14 mouse cellular contexts compared by ENCODE assay signal in genomic region chr3:122573426-122574286, GRCm38 (mm10). TPM values are rescaled to one million over a fixed set of nuclear protein-coding genes. Genes with fewer than 3 reads are reported as not detected.
A peak's percentile ranks its signal among the peaks of the same experiment; 100 is the strongest.
DNase-seq lines count a peak whose midpoint lies in the region; ATAC-seq and TF ChIP-seq lines count a peak whose summit lies in the region.
"Had no signal": no experiment of that assay in that cellular context is flagged by ENCODE, and none has a peak within 500 bp of the region (broad histone marks: within the 10 kb centered on the region; RNA-seq: fewer than 3 reads in every experiment).

No protein-coding gene starts in this region.

- H3K36me3 ChIP-seq in forebrain, embryonic 16.5 days (ENCODE audit: control insufficient read depth, insufficient read depth): 0 out of 2 replicates have a peak, but pooled peaks cover 3% of the 10 kb centered on the region
- no peaks in the 10 kb centered on the region for H3K36me3 ChIP-seq in macrophage (ENCODE audit: inconsistent target)
- H3K36me3 ChIP-seq in liver, embryonic 12.5 days: no peaks in the 10 kb centered on the region

- H3K27ac ChIP-seq in forebrain, embryonic 16.5 days (ENCODE audit: low read length): no peak overlapping the region
- H3K27ac ChIP-seq in macrophage: peak overlapping the region; percentile 78
- no peak overlapping the region for H3K27ac ChIP-seq in liver, embryonic 12.5 days
- H3K27ac ChIP-seq: lung, embryonic 15.5 days; neural tube, embryonic 13.5 days had no signal

- 80% methylated on average over 5 of the region's 5 CpGs for WGBS in lung, adult 2 months
- WGBS in forebrain, embryonic 16.5 days: 85% methylated on average over 5 of the region's 5 CpGs
- WGBS in macrophage (ENCODE audit: missing documents): 87% methylated on average over 5 of the region's 5 CpGs
- 70% methylated on average over 5 of the region's 5 CpGs for WGBS in liver, embryonic 12.5 days (ENCODE audit: insufficient replicate concordance)

- H3K4me2 ChIP-seq in forebrain, embryonic 16.5 days (ENCODE audit: low read length): no peak overlapping the region
- H3K4me2 ChIP-seq in liver, embryonic 12.5 days: no peak overlapping the region
- H3K4me2 ChIP-seq: lung, embryonic 15.5 days; neural tube, embryonic 13.5 days had no signal

- H3K9ac ChIP-seq in forebrain, embryonic 16.5 days (replicated peaks; ENCODE audit: low read depth, low read length): no peak overlapping the region
- no peak overlapping the region for H3K9ac ChIP-seq in liver, embryonic 12.5 days
- H3K9ac ChIP-seq: lung, embryonic 15.5 days; neural tube, embryonic 13.5 days had no signal

- no peak for TF ChIP-seq CTCF in lung, adult 2 months (IDR thresholded peaks at IDR 0.05; ENCODE audit: insufficient read depth, low read length)

- DNase-seq in lung, postnatal 14 days: peak; percentile 17
- no peak for DNase-seq in lung, adult 2 months
- peak; percentile 84 for DNase-seq in telencephalon, adult 2 months (ENCODE audit: low read depth, low spot score)
- no peak for DNase-seq in kidney, adult 9 months
- DNase-seq: heart, postnatal 10 days; spleen, adult 18-20 months; thymus, postnatal 36 days had no signal

- H3K79me2 ChIP-seq in macrophage (ENCODE audit: inconsistent target): peaks cover 53% of the 10 kb centered on the region

- peaks cover 3% of the 10 kb centered on the region; the same call in 1 of the 2 replicates for H3K4me1 ChIP-seq in lung, adult 2 months (ENCODE audit: control insufficient read depth, insufficient read depth, low read length)
- H3K4me1 ChIP-seq in forebrain, embryonic 16.5 days (replicated peaks; ENCODE audit: control insufficient read depth, insufficient read depth, low read length): peaks cover 6% of the 10 kb centered on the region
- no peaks in the 10 kb centered on the region for H3K4me1 ChIP-seq in liver, embryonic 12.5 days

- H3K4me3 ChIP-seq in lung, adult 2 months (replicated peaks; ENCODE audit: extremely low read depth, low read depth, low read length): no peak overlapping the region
- H3K4me3 ChIP-seq in forebrain, embryonic 16.5 days (replicated peaks; ENCODE audit: low read length): no peak overlapping the region
- no peak overlapping the region for H3K4me3 ChIP-seq in macrophage (ENCODE audit: inconsistent target)
- H3K4me3 ChIP-seq in liver, embryonic 12.5 days: no peak overlapping the region
- H3K4me3 ChIP-seq: lung, embryonic 15.5 days; neural tube, embryonic 13.5 days had no signal

- no peak for TF ChIP-seq POLR2A in lung, adult 2 months (IDR thresholded peaks at IDR 0.05; ENCODE audit: borderline replicate concordance, extremely low read depth, low read depth, low read length)

- no peaks in the 10 kb centered on the region for H3K27me3 ChIP-seq in forebrain, embryonic 16.5 days (replicated peaks; ENCODE audit: control insufficient read depth, insufficient read depth, low read length)
- no peaks in the 10 kb centered on the region for H3K27me3 ChIP-seq in liver, embryonic 12.5 days (replicated peaks)
- H3K27me3 ChIP-seq: lung, embryonic 15.5 days; neural tube, embryonic 13.5 days had no signal

- H3K9me3 ChIP-seq in forebrain, embryonic 16.5 days (ENCODE audit: control insufficient read depth, low read length): no peaks in the 10 kb centered on the region
- no peaks in the 10 kb centered on the region for H3K9me3 ChIP-seq in liver, embryonic 12.5 days (replicated peaks)
- H3K9me3 ChIP-seq: lung, embryonic 15.5 days; neural tube, embryonic 13.5 days had no signal

- peak; percentile 65 for ATAC-seq in forebrain, embryonic 16.5 days
- ATAC-seq in liver, embryonic 12.5 days: no peak
- ATAC-seq: intestine, embryonic 16.5 days had no signal

RNA-seq across cellular contexts. Expression of gene Fnbp1l, which starts 45.9 kb away (rescaled TPM):
- 20.1 and 40.4 TPM in 2 replicates for polyA plus RNA-seq in lung, adult 2 months (2012; rRNA removed)
- polyA plus RNA-seq in forebrain, embryonic 16.5 days (2015; fragmentation: Nextera tagmentation; extraction: Ambion mirVana): 269 and 295 TPM in 2 replicates
- total RNA-seq in macrophage (2018; cell fraction: chromatin; rRNA removed): 100 to 1,000 TPM in 12 of 26 experiments, 10 to 100 TPM in 14; 15.8 to 857 (median 83.1) TPM
- total RNA-seq in macrophage (2018; cell fraction: cytosol; rRNA removed): 100 to 1,000 TPM in 2 of 26 experiments, 10 to 100 TPM in 15, 1 to 10 TPM in 9; 6.9 to 147 (median 31.3) TPM
- total RNA-seq in macrophage (2018; cell fraction: nucleus; rRNA removed): 100 to 1,000 TPM in 11 of 26 experiments, 10 to 100 TPM in 15; 17.1 to 835 (median 90.7) TPM
- 7.9 to 12.5 TPM (median 11.0 TPM) in 3 replicates for polyA plus RNA-seq in macrophage (2018)
- polyA plus RNA-seq in liver, embryonic 12.5 days (2016; fragmentation: Nextera tagmentation; extraction: Ambion mirVana): 7.2 TPM in 2 replicates
- total RNA-seq: MEL had no signal

Comparison
In these comparisons a context has a peak if more than half of its experiments do, and no peak if none do; other contexts are left out.
1. DNase-seq: peak in lung, postnatal 14 days (single experiment) and telencephalon, adult 2 months (single experiment); none in lung, adult 2 months (single experiment) and kidney, adult 9 months (single experiment).